Mouse (Mus musculus): ENCODE measurements around the gene Guca1b.
"Not testable (repeated sequence)": the region's sequence is repeated elsewhere in the genome, so short reads cannot be mapped to it uniquely, and the experiment has no call there.

The Guca1b gene

GRCm38 (mm10) chr17:47409897-47410861, 25.0 kb downstream of the Guca1b start:
- DNase-seq: peak; percentile 38

- no peak for DNase-seq
Observed at GRCm38 (mm10) chr17:47420195-47420594, 35.0 kb downstream of the Guca1b start.

- no peak for DNase-seq
Observed at GRCm38 (mm10) chr17:47421566-47421965, 36.4 kb downstream of the Guca1b start.

- DNase-seq: not testable (repeated sequence)
Observed at GRCm38 (mm10) chr17:47422616-47423015, 37.4 kb downstream of the Guca1b start.

- no peak for DNase-seq
Observed at GRCm38 (mm10) chr17:47424186-47424585, 39.0 kb downstream of the Guca1b start.

GRCm38 (mm10) chr17:47427316-47427715, 42.1 kb downstream of the Guca1b start:
- DNase-seq: no peak

GRCm38 (mm10) chr17:47428831-47429304, 43.7 kb downstream of the Guca1b start:
- DNase-seq: peak; percentile 80

GRCm38 (mm10) chr17:47430815-47431214, 45.6 kb downstream of the Guca1b start:
- DNase-seq: no peak

- no peak for DNase-seq
Observed at GRCm38 (mm10) chr17:47436156-47436906, 51.1 kb downstream of the Guca1b start, which contains the start of gene AI661453. TSS of gene AI661453 (plus strand) at chr17:47436615.

GRCm38 (mm10) chr17:47436907-47437547, 51.8 kb downstream of the Guca1b start, which contains the start of gene 1700001C19Rik:
TSS of gene 1700001C19Rik (minus strand) at chr17:47437376.
- no peak for DNase-seq

GRCm38 (mm10) chr17:47438611-47439010, 53.4 kb downstream of the Guca1b start:
- DNase-seq: no peak

GRCm38 (mm10) chr17:47439396-47440028, 54.3 kb downstream of the Guca1b start:
- DNase-seq: no peak

GRCm38 (mm10) chr17:47440359-47440890, 55.2 kb downstream of the Guca1b start:
- peak; percentile 44 for DNase-seq

- DNase-seq: peak; percentile 52
Observed at GRCm38 (mm10) chr17:47441296-47442051, 56.3 kb downstream of the Guca1b start.

GRCm38 (mm10) chr17:47442271-47442670, 57.1 kb downstream of the Guca1b start:
- no peak for DNase-seq

Measured in retina, postnatal 1 day (tissue).